Mouse (Mus musculus) liver, embryonic 16.5 days (tissue): ENCODE measurements around the gene Rsph1. TPM values are rescaled to one million over a fixed set of nuclear protein-coding genes. Genes with fewer than 3 reads are reported as not detected.

Source experiments
- ATAC-seq: fragments of 200-750 bp; cut with Nextera tagmentation; 2 replicates; pipeline ENCODE4 v1.8.0; 2017; ENCODE audit warnings: low read depth, mild to moderate bottlenecking, moderate number of reproducible peaks, moderate library complexity
- H3K27ac ChIP-seq: fragments of 300-500 bp; sonication (generic); 2 replicates; pipeline ENCODE4 v1.5.1; 2014; ENCODE audit warnings: mild to moderate bottlenecking, low read length
- H3K27me3 ChIP-seq: fragments of 300-500 bp; sonication (generic); 2 replicates; pipeline ENCODE4 v1.6.1; 2014; ENCODE audit warnings: low read depth, low read length, mixed read lengths; ENCODE audit not compliant: control insufficient read depth, insufficient read depth
- H3K36me3 ChIP-seq: fragments of 300-500 bp; sonication (generic); 2 replicates; pipeline ENCODE4 v1.6.1; 2014; ENCODE audit warnings: mild to moderate bottlenecking; ENCODE audit not compliant: control insufficient read depth, insufficient read depth
- H3K4me1 ChIP-seq: fragments of 300-500 bp; sonication (generic); 2 replicates; pipeline ENCODE4 v1.6.1; 2014; ENCODE audit warnings: low read depth, low read length, mixed read lengths; ENCODE audit not compliant: control insufficient read depth
- H3K4me2 ChIP-seq: fragments of 300-500 bp; sonication (generic); 2 replicates; pipeline ENCODE4 v1.6.1; 2014; ENCODE audit warnings: low read depth, low read length, mixed read lengths
- H3K4me3 ChIP-seq: fragments of 300-500 bp; sonication (generic); 2 replicates; pipeline ENCODE4 v1.5.1; 2014; ENCODE audit warnings: low read depth, mild to moderate bottlenecking, low read length
- H3K9ac ChIP-seq: fragments of 300-500 bp; sonication (generic); 2 replicates; pipeline ENCODE4 v1.6.1; 2014; ENCODE audit warnings: low read depth, low read length
- H3K9me3 ChIP-seq: fragments of 300-500 bp; sonication (generic); replicated peaks from 2 replicates; pipeline ENCODE4 v1.6.1; 2016; ENCODE audit warnings: low read length; ENCODE audit not compliant: control insufficient read depth
- WGBS: fragments of 180-500 bp; shearing (Covaris S2); extraction: QIAGEN DNeasy Blood & Tissue Kit; methylation state at CpG from one replicate; pipeline ENCODE4 v1.1.7; 2014; ENCODE audit not compliant: insufficient replicate concordance; 5-methylcytosine and 5-hydroxymethylcytosine counted together
- polyA plus RNA-seq: library from polyadenylated mRNA; unstranded; fragments of >200 nt; fragmentation: Nextera tagmentation; extraction: Ambion mirVana; gene quantifications from 2 replicates; pipeline ENCODE4 v1.2.1, GENCODE M21; 2015

Gene Rsph1
- polyA plus RNA-seq, 1 experiment from 2014 or later: 0.19 TPM

GRCm38 (mm10) chr17:31238234-31239020 lies 38.8 kb downstream of the Rsph1 start:
- H3K27me3 ChIP-seq: no peaks in the 10 kb centered on the region
- H3K4me3 ChIP-seq: no peak overlapping the region
- no peak overlapping the region for H3K9ac ChIP-seq
- ATAC-seq: peak; percentile 67
- no peak overlapping the region for H3K27ac ChIP-seq
- H3K4me2 ChIP-seq: no peak overlapping the region
- WGBS: 47% methylated on average over 7 of the region's 7 CpGs
- H3K9me3 ChIP-seq: no peaks in the 10 kb centered on the region
- H3K36me3 ChIP-seq: no peaks in the 10 kb centered on the region; the same call in none of the 2 replicates
- H3K4me1 ChIP-seq: peaks cover 6% of the 10 kb centered on the region

- WGBS: 67% methylated on average over 1 of the region's 1 CpGs
- H3K27ac ChIP-seq: no peak overlapping the region
- H3K27me3 ChIP-seq: no peaks in the 10 kb centered on the region
- H3K4me2 ChIP-seq: no peak overlapping the region
- H3K9ac ChIP-seq: no peak overlapping the region
- peaks cover 6% of the 10 kb centered on the region for H3K4me1 ChIP-seq
- ATAC-seq: no peak
- H3K9me3 ChIP-seq: no peaks in the 10 kb centered on the region
- H3K4me3 ChIP-seq: no peak overlapping the region
- H3K36me3 ChIP-seq: peaks cover 11% of the 10 kb centered on the region
Observed at GRCm38 (mm10) chr17:31235915-31236314, 41.3 kb downstream of the Rsph1 start.

- no peak overlapping the region for H3K9ac ChIP-seq
- no peak overlapping the region for H3K27ac ChIP-seq
- H3K36me3 ChIP-seq: peaks cover 11% of the 10 kb centered on the region
- no peak overlapping the region for H3K4me2 ChIP-seq
- H3K4me3 ChIP-seq: no peak overlapping the region
- H3K27me3 ChIP-seq: no peaks in the 10 kb centered on the region
- WGBS: 79% methylated on average over 8 of the region's 8 CpGs
- no peaks in the 10 kb centered on the region for H3K9me3 ChIP-seq
- H3K4me1 ChIP-seq: no peaks in the 10 kb centered on the region
- no peak for ATAC-seq
Observed at GRCm38 (mm10) chr17:31232251-31233010, 44.8 kb downstream of the Rsph1 start.

- H3K9ac ChIP-seq: no peak overlapping the region
- no peak overlapping the region for H3K4me3 ChIP-seq
- H3K4me2 ChIP-seq: no peak overlapping the region
- H3K27me3 ChIP-seq: no peaks in the 10 kb centered on the region
- H3K4me1 ChIP-seq: no peaks in the 10 kb centered on the region
- WGBS: 68% methylated on average over 6 of the region's 6 CpGs
- no peak for ATAC-seq
- no peaks in the 10 kb centered on the region for H3K9me3 ChIP-seq
- H3K27ac ChIP-seq: no peak overlapping the region
- H3K36me3 ChIP-seq: peaks cover 11% of the 10 kb centered on the region
Observed at GRCm38 (mm10) chr17:31231780-31232179, 45.4 kb downstream of the Rsph1 start.

GRCm38 (mm10) chr17:31226931-31227330 lies 50.3 kb downstream of the Rsph1 start:
- Histone ChIP-seq H3K4me1 (peaks cover 14% of the 10 kb centered on the region), H3K4me3 (no peak overlapping the region), H3K27me3 (no peaks in the 10 kb centered on the region), H3K9me3 (no peaks in the 10 kb centered on the region), H3K36me3 (peaks cover 6% of the 10 kb centered on the region), H3K27ac (no peak overlapping the region), H3K4me2 (no peak overlapping the region), H3K9ac (no peak overlapping the region)
- ATAC-seq: no peak
- WGBS: 50% methylated on average over 7 of the region's 7 CpGs

- H3K27me3 ChIP-seq: no peaks in the 10 kb centered on the region
- peaks cover 16% of the 10 kb centered on the region for H3K4me1 ChIP-seq
- no peak overlapping the region for H3K4me2 ChIP-seq
- ATAC-seq: no peak
- H3K27ac ChIP-seq: no peak overlapping the region
- H3K36me3 ChIP-seq: peaks cover under 1% of the 10 kb centered on the region; the same call in 1 of the 2 replicates
- H3K9me3 ChIP-seq: no peaks in the 10 kb centered on the region
- H3K9ac ChIP-seq: no peak overlapping the region
- H3K4me3 ChIP-seq: no peak overlapping the region
- 75% methylated on average over 3 of the region's 3 CpGs for WGBS
Observed at GRCm38 (mm10) chr17:31226368-31226767, 50.8 kb downstream of the Rsph1 start.

GRCm38 (mm10) chr17:31224591-31224990 lies 52.6 kb downstream of the Rsph1 start:
- no peak overlapping the region for H3K27ac ChIP-seq
- no peaks in the 10 kb centered on the region for H3K9me3 ChIP-seq
- no peak overlapping the region for H3K4me3 ChIP-seq
- H3K36me3 ChIP-seq: no peaks in the 10 kb centered on the region
- no peaks in the 10 kb centered on the region for H3K27me3 ChIP-seq
- ATAC-seq: no peak
- H3K4me1 ChIP-seq: peaks cover 16% of the 10 kb centered on the region
- H3K4me2 ChIP-seq: no peak overlapping the region
- WGBS: 54% methylated on average over 8 of the region's 8 CpGs
- H3K9ac ChIP-seq: no peak overlapping the region

- Histone ChIP-seq H3K36me3 (no peaks in the 10 kb centered on the region), H3K27ac (0 out of 2 replicates have a peak overlapping the region, but pooled peaks have one; percentile 17), H3K9ac (no peak overlapping the region), H3K4me2 (no peak overlapping the region), H3K27me3 (no peaks in the 10 kb centered on the region), H3K4me1 (peaks cover 16% of the 10 kb centered on the region), H3K4me3 (no peak overlapping the region), H3K9me3 (no peaks in the 10 kb centered on the region)
- WGBS: 22% methylated on average over 7 of the region's 7 CpGs
- peak; percentile 45; the same call in 1 of the 2 replicates for ATAC-seq
Observed at GRCm38 (mm10) chr17:31223835-31224234, 53.3 kb downstream of the Rsph1 start.

GRCm38 (mm10) chr17:31222810-31223310 lies 54.3 kb downstream of the Rsph1 start:
- H3K27me3 ChIP-seq: no peaks in the 10 kb centered on the region
- no peak overlapping the region for H3K4me2 ChIP-seq
- H3K4me3 ChIP-seq: no peak overlapping the region
- ATAC-seq: no peak
- no peaks in the 10 kb centered on the region for H3K36me3 ChIP-seq
- H3K9me3 ChIP-seq: no peaks in the 10 kb centered on the region
- H3K27ac ChIP-seq: no peak overlapping the region
- 48% methylated on average over 4 of the region's 4 CpGs for WGBS
- no peak overlapping the region for H3K9ac ChIP-seq
- peaks cover 16% of the 10 kb centered on the region for H3K4me1 ChIP-seq
